Mouse (Mus musculus) heart, postnatal 25 days (tissue): ENCODE measurements at regions not wholly inside any gene's neighbourhood (a gene's known extent, or its start where the extent isn't known, plus 50 kb on each side); places are given as distances from the start of the nearest gene placed in this dataset.
"Not testable (repeated sequence)": the region's sequence is repeated elsewhere in the genome, so short reads cannot be mapped to it uniquely, and the experiment has no call there.

Experiments
- DNase-seq: peaks from one replicate; pipeline ENCODE4 v3.0.0; 2022; ENCODE audit warnings: low spot score
- intact Hi-C: fragments of 180-260 bp; cut with DNase I; formaldehyde crosslinking; loops from one replicate; pipeline ENCODE4 v1.15.1; 2025

DNA sequence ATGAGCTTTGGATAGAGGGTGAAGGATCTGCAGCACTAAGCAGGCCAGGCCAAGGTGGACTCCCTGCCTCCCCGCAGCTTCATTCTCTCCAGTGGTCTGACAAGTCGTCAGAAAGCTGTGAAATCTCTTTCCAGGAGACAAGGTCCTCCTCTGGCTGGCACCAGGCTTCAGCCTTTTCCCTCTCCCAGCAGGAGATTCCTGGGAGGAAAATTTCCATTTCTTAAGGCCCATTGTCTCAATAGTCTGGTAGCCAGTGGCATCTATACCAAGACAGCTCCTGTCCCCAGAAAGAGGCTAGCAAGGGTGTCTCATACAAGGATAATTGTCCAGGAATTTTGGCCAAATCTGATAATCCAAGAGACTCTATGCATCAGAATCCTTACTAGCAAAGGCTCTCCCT is 133.0 kb upstream of the Bcor start:
- intact Hi-C loops: no loop called here
- no peak for DNase-seq

DNA sequence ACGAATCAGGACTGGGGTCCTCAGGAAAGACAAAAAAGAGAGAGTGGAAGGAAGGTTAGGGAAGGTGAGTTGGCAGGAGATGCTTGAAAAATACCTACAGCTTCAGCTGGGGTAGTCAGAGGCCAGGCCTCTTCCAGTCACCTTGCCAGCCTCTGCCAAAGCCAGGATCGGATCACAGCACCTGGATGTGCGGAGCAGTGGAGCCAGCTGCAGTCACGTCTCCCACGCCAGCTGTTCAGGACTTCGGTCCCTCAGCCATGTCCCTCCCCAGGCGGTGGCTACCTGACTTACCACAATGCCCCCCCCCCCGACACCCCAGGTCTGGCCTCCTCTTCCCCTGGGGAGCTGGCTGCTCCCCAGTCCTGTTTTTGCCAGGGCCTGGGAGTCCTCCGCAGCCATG is 134.3 kb upstream of the Bcor start:
- intact Hi-C loops: no loop called here

DNA sequence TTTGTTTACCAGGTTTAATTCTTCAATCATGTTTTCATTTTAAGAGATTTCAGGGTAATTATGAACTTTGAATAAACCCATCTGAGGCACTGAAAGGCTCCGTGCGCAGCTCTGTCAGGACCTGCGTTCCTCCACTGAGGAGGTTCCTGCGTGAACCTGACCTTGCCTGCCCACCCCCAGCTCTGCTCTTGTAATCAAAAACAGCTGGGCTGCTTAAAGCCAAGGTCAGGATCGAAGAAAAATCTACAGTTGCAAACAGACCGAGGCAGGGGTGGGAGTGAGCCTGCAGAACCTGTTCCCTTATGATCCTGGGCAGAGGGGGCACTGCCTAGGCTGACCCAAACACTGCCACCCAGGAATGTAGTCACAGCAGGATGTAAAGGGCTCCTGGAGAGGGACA is 134.8 kb upstream of the Bcor start:
- intact Hi-C loops: no loop called here
- DNase-seq: no peak

More for the DNA sequence above, 134.3 kb upstream of the Bcor start:
- DNase-seq: no peak

DNA sequence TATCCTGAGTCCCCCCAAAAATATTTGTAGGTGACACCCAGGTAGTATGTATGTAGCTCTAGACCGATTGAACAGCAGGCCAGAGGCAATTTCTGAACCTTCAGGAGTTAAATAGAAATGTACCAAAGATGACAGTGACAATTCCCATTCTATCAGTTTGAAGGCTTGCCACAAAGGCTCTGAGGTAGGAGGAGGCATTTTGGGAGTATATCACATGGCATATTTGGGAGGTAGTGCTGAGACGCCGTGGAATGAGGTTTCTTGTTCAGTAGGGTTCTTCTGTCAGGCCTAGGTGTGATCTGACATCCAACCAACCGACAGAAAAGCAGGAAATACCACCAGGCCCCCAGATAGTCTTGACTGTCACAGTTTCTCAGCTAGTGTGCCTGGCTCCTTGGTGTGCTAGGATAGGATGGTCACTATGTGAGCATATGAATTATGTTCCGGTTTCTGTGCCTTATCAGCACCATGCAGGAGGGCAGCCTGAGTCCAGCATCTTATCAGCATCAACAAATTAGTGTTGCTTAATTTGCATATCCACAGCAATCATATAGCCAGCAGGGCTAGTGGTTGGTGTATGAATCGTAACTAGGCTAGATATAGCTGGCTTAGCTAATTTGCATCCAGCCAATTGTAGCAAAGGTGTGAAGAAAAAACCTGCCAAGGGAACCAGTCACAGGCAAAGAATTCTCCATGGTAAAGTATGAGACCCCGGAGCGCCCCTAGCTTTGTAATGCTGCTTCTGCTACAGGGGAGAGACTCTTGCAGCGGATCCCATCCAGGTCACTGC is 136.3 kb upstream of the Bcor start:
- intact Hi-C loops: no loop called here
- no peak for DNase-seq

DNA sequence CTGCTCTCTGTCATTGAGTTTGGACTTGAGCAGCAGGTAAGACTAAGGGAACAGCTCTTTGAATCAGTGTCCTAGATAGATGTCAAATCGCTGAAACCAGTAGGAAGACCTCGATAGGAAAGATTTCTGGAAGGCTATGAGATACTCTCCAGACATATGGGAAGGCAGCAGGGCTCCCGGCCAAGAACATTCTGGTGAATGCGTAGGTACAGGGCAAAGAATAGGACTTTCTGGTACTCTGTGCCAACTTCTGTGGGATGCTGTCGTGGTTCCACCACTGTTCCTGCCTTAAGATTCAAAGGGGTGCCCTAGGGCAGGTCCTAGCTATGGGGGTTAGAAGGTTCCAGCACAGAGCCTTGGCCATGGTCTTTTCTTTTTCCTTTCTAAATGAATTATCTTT is 138.5 kb upstream of the Bcor start:
- DNase-seq: no peak
- intact Hi-C loops: no loop called here

DNA sequence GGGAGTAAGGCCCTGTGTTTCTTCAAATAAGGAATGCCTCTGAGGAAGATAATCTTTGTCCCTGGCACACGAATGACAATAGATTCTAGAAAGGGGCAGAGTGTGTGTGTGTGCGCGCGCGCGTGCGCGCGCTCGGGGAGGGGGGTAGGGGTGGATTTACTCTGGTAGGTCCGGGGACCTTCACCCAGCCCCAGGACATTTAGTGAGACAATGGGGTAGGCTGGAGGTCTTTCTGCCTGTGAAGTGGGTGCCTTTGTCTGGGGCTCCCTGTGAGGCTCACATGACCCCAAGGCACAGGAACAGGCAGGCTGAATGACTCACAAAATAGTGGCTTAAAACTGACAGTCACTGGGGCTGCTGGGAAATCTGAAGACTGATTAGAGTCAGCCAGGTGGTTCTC is 139.1 kb upstream of the Bcor start:
- intact Hi-C loops: no loop called here
- no peak for DNase-seq

DNA sequence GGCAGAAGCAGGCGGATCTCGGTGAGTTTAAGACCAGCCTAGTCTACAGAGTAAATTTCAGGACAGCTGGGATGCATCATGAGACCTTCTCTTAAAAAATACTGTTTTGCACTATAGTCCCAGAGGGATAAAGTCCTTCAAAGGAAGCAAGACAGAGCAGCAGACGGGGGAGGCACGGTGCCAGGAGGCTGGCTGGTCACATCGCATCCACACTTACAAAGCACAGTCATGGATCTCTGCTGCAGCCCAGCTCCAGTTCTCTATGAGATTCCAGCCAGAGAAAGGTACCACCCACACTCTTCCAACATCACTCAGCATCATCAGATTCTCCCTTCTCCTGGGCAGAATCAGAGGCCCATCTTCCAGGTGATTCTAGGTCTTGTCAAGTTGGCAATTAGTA is 144.5 kb upstream of the Bcor start:
- intact Hi-C loops: no loop called here
- DNase-seq: no peak

DNA sequence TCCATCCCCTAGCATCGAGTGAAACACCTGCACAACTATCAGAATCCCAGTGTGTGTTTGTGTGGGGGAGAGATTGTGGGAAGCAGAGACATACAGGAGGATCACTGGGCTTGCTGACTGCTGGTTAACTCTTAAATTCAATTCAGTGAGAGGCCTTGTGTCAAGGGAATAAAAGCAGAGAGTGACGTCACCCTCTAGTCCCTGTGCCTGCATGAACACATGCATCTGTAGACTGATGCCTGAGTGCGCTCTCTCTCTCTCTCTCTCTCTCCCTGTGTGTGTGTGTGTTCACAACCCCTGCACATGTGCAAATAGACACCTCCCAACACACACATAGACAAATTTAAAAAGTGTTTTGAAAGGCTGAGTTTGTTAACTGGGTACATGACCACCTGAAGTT is 146.8 kb upstream of the Bcor start:
- DNase-seq: no peak

DNA sequence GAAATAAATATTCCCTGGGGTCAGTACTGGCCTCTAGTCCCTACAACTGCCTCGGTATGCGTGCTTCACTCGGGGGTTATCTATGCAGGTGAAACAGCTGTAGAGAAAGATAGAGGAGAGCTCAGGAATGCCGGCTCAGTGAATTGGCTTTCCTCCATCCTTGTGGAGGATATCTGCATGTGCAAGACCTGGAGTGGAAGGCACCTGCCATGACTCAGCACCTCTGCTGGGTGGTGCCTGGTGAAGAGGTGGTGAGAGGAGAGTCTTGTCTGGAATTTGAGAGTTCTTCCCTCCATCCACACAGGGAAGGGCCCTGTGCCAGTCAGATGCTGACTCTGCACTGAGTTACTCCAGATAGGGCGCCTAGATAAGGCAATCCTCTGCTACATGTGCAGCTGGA is 152.4 kb upstream of the Bcor start:
- DNase-seq: no peak
- intact Hi-C loops: no loop called here

More for the DNA sequence above, 146.8 kb upstream of the Bcor start:
- intact Hi-C loops: no loop called here

DNA sequence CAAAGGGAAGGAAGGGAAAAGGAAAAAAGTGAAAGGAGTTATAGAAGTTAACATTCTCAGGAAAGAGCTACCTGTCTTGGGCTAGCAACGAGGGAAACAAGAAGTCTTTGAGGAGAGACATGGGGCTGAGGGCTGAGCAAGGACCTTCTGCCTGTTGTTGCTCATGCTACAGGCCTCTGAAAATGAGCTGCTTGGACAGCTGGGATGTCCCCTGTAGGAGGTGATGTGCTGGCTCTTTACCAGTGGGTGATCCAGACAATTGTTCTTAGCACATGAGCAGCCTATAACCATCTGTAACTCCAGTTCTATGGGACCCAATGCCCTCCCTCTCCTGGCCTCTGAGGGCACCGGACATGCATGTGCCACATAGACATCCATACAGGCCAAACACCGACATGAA is 155.5 kb upstream of the Bcor start:
- DNase-seq: no peak

DNA sequence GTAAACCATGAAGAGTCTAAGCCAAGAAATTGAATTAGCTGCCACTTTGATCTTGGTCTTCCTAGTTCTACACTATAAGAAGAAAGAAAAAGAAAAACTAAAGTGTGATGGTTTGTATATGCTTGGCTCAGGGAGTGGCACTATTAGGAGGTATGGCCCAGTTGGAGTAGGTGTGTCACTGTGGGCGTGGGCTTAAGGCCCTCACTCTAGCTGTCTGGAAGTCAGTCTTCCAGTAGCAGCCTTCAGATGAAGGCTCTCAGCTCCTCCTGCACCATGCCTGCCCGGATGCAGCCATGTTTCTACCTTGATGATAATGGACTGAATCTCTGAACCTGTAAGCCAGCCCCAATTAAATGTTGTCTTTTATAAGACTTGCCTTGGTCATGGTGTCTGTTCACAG is 157.3 kb upstream of the Bcor start:
- intact Hi-C loops, DNase-seq: not testable (repeated sequence)

More for the DNA sequence above, 155.5 kb upstream of the Bcor start:
- intact Hi-C loops: no loop called here

DNA sequence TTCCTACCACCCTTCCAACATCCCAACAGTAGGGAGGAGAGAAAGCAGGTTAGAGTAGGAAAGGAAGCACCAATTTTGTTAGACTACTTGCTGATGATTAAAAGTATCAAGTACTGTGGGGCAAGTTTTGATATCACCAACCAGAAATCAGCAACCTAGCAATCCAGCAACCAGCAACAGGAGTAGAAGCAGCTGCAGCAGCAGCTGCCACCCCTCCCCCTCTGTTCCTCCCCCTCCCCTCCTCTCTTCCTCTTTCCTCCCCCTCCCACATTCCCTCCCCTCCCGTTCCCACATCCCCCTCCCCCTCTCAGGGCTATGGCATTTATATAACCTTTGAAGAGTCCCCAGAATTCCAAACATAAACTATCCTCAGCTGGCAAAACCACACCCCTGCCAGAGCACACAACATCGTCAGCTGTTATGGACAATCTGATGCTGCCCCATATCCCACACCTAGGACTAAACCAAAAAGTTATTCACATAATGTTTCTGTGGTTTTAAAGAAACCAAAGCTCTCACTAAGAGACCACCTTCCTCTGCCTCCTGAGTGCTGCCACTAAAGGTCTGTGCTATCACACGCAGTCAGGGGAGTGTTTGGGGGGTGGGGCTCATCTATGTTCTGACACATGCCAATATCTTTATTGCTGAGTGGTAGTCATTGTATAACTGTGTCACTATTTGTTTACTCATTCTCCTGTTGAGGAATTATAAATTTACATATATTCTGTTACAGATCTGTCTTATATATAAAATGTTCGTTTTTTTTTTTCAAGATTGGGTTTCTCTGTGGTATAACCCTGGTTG is 158.9 kb upstream of the Bcor start:
- no peak for DNase-seq
- intact Hi-C loops: no loop called here

DNA sequence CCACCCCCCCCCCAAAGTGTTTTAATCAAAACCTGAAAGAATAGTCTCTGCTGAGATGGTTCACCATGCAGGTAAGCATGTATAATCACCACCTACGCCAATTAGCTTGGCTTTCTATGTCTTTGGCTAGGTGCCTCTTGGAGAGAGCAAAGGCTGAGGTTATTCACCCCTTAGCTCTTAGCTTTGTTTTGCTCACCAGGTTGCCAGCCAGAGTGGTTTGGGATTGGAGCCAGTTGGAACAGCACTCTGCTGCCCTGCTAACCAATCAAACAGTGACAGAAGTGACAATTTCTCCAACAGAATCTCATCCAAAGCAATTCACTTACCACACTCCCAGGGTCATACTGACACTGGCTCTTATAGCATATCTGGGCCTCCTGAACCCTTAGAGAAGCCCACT is 162.3 kb upstream of the Bcor start:
- no peak for DNase-seq
- intact Hi-C loops: no loop called here

DNA sequence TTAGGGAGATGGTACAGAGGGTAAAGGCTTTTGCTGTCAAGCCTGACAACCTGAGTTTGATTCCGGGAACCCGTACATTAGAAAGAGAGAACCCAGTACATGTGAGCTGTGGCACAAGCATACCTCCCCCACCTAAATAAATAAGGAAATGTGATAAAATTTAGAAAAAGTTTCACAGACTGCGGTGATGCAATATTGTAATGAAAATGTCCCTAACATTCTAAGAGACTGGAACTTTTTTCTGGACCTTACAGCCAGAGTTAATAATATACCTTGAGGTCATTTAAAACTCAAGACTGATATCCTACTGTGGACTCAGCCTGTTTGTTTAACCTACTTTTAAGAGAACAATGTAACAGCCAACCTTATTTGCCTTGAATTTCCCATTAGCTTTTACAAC is 163.1 kb upstream of the Bcor start:
- no peak for DNase-seq
- intact Hi-C loops: no loop called here

DNA sequence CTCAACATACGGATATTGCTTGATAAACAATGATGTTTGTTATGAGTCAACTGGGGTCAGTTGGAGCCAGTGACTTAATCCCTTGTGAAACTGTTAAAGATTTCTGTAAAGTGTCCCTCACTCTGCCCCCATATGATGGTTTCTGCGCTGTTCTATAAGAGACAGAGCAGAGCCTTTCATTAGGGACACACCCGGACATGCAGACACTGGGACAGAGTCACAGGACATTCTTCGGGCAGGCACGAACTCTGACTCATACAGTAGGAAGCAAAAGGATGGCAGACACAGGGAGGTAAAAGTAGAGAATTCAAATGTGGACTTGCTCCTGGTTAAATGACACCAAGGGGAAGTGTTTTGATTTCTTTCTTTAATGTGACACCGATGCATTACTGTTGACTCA is 163.7 kb upstream of the Bcor start:
- intact Hi-C loops: no loop called here
- DNase-seq: no peak

DNA sequence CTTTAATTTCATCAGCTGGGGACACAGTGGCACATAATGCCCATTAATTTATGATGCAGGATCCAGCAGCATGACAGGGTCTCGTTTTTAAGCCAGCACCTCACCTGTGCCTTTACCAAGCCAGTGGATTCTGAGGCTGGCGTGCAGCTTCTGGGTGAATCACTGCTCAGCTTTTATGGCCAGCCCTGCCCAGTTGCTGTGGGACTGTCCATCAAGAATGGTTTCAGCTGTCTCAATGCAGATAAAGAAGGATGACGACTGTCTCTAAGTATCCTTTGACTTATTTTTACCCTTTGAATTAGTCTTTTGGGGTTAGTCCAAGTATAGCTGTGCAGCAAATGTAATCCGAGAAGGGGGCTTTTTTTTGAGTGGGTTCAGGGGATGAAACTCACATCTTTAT is 167.3 kb upstream of the Bcor start:
- intact Hi-C loops: no loop called here
- no peak for DNase-seq

DNA sequence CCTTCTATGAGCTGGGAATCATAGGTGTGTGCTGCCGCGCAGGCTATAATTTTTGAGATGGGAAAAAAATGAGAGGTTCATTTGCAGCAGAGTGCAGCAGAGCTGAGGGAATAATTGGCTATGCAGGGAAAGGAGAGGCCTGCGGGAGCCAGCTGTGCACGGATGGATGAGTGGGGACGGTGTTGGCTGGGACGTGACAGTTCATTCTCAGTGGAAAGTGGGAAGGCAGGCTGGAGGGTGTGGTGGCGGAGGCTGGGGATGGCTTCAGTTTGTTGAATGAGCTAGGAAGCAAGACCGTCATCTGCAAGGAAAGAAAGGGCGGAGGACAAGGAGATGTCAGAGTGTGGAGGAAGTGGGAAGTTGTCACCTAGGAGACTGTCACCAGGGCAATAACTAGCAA is 180.4 kb upstream of the Bcor start:
- no peak for DNase-seq

DNA sequence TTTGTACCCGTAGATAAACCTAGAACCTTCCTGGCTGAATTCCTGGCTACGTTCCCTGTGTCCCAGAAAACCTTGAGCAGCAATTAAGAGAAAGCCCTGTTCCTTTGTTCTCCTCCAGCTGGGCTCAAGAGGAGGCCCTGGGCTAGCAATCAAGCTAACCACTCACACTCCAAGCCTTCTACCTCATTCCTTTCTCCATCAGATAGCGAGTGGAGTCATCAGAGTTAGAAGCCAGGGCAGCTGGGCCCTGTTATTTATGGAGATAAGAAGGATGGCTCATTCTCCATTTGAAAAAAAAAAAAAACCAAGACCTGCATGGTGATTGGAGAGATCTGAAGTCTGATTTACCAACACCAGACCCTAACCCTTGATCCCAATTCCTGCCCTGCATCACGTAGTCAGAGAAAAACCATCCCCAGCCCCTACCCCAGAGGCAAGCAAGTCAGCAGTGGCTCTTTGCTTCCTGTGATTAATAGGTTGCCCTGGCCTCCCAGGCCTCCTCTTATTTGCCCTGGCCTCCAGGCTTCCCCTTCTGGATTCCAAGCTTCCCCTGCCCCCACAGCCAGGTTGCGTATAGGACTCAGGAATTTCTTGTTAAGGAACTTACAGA is 181.3 kb upstream of the Bcor start:
- no peak for DNase-seq
- intact Hi-C loops: no loop called here

More for the DNA sequence above, 180.4 kb upstream of the Bcor start:
- intact Hi-C loops: no loop called here

DNA sequence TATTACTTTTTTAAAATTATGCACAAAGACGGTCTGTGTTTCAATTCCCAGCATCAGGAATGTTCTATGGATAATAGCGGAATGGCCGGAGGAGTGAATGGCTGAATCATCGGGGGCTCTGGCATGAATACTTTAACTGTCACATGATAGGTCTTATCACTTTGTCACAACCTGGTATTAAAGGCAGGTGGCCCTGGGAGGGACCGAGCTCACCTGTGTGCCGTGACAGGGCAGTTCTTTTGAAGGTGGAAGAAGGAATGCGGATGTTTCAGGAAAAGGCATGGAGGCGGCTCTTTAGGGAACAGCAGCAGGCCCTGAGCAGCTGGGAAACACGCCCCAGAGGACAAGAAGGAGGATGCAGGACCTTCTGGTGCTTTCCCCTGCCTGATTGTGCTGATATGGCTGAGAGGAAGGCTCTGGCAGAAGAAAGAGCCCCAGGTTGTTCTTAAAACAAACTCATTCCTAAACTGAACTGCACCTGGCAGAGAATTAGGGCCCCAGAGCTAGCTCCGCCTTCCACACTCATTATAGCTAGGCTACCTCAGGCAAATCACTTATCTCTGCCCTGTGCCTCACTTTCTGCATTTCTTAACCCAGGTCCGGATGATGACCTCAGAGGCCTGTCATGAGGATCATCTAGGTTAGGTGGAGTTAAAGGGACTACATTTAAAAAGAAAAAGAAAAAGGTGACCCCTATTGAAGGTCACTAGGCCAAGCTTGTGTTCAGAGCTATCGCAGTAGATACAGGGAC is 184.8 kb upstream of the Bcor start:
- DNase-seq: no peak
- intact Hi-C loops: no loop called here

DNA sequence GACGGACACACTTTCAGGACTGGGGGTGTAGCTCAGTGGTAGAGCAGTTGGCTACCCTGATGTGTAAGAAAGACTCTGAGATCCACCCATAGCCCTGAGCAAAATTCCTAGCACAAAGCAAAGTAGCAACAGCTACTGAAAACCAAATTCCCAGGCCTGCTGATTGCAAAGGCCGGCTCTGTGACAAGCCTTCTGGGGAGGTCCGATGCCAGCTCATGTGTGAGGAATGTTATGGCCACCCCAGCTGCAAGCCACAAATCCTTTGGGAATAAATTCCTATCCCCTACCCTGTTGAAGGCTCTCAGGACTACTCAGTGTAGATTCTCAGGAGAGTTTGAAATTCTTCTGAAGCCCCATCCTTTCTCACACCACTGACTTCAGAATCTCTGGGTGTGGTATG is 186.7 kb upstream of the Bcor start:
- no peak for DNase-seq
- intact Hi-C loops: no loop called here
